Mouse (Mus musculus) embryo, embryonic 11.5 days (tissue): ENCODE measurements at regions not wholly inside any gene's neighbourhood (a gene's known extent, or its start where the extent isn't known, plus 50 kb on each side); places are given as distances from the start of the nearest gene placed in this dataset.

Source experiments
- DNase-seq: peaks from one replicate; pipeline ENCODE4 v3.0.0-alpha.2; 2012; ENCODE audit warnings: low read depth, low spot score

- peak; percentile 11 for DNase-seq
These were observed 394.7 kb upstream of the Slitrk6 start for GRCm38 (mm10) chr14:111149653-111150052.

- no peak for DNase-seq
These were observed 361.7 kb upstream of the Slitrk6 start for GRCm38 (mm10) chr14:111116600-111116999.

- no peak for DNase-seq
These were observed 348.6 kb upstream of the Slitrk6 start for GRCm38 (mm10) chr14:111103579-111103978.

- no peak for DNase-seq
These were observed 345.3 kb upstream of the Slitrk6 start for GRCm38 (mm10) chr14:111100257-111100656.

- DNase-seq = no peak
These were observed 341.3 kb upstream of the Slitrk6 start for GRCm38 (mm10) chr14:111096229-111096628.

- no peak for DNase-seq
These were observed 319.6 kb upstream of the Slitrk6 start for GRCm38 (mm10) chr14:111074517-111074916.

GRCm38 (mm10) chr14:111073529-111073928 is 318.6 kb upstream of the Slitrk6 start:
- DNase-seq = no peak
